Mouse (Mus musculus): ENCODE results near the gene Gm20388.
A peak's percentile ranks its signal among the peaks of the same experiment; 100 is the strongest.

Gm20388 gene

DNA sequence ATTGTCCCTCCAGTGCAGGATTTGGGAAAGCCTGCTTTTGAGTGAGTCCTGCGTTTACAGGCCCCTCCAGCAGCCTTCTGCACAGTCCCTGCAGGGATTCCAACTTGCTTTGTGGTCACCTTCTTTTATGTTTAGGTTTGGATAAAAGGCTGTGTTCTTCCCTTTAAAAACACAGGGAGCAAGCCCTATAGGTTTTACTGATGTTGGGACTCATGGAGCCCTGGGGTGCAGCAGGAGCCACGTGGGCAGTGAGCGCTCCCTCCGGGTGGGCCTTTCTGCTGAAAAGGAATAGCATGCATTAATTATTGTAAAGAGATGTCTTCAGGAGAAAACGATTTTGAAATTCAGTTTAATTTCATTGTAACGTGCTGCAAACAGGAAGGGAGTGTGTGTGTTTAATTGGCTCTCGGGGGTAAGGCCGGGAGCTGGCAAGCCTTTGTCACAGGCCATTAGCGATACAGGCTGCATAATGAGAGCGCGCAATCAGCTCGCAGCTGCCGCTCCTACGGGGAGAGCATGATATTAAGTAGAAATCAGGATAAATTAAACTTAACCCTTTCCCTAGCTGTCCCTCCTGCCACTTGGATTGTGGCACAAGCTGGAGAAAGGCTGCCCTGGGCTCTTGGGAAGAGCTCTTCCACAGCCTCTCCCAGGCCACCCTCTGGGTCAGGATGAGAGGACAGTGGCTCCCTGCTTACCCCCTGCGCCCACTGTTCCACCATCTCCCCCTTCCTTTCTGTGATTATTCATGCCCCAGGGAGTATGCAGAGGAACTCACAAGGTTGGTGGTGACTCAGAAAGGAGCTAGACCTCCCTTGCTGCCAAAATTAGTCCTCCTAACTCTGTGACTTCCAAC lies 2893.5 kb downstream of the Gm20388 start:
- no peak for DNase-seq (ENCODE audit: low spot score in 2 of 2)

DNA sequence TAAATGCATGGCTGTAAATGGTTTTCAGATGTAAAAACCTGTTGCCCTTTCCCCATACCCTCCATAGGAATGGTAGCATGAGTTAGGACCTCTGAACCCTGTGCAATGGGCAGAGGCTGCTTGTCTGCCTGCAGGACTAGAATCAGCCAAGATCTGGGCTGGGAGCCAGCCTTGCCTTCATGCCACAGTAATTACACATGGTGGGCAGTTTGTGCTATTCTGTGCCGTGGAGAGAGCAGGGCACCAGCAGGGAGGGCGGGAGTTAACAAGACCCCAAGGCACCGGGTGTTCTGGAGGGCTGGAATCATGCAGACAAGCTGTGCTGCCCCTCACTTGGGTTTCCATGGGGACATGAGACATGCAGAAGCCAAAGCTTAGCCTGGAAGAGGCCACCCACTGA lies 2894.7 kb downstream of the Gm20388 start:
- no peak for DNase-seq (ENCODE audit: low spot score in 2 of 2)

- DNase-seq (ENCODE audit: low spot score in 2 of 2), result no peak
Observed at GRCm38 (mm10) chr8:122806956-122807538, 2896.4 kb downstream of the Gm20388 start.

GRCm38 (mm10) chr8:122807907-122808306 lies 2897.3 kb downstream of the Gm20388 start:
- DNase-seq (ENCODE audit: low spot score in 2 of 2), result no peak

DNA sequence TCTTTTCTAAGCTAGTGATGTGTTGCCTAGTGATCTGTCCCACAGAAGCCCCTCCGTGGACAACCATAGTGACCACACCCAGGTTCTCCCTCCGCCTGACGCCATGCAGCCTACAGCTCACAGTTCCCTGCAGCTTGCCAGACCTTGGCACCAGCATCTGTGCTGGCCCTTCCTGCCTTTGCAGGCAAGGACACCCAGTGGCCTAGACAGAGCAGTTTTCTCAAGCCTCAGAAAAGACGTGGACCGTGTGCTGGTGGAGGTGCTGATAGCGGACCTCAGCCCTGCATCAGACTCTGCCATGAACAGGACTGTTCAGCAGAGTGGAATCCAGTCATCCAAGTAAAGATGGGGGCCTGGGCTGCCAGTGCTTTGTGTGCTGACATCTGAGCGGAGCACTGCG lies 2899.7 kb downstream of the Gm20388 start:
- no peak for DNase-seq (ENCODE audit: low spot score in 2 of 2)

DNA sequence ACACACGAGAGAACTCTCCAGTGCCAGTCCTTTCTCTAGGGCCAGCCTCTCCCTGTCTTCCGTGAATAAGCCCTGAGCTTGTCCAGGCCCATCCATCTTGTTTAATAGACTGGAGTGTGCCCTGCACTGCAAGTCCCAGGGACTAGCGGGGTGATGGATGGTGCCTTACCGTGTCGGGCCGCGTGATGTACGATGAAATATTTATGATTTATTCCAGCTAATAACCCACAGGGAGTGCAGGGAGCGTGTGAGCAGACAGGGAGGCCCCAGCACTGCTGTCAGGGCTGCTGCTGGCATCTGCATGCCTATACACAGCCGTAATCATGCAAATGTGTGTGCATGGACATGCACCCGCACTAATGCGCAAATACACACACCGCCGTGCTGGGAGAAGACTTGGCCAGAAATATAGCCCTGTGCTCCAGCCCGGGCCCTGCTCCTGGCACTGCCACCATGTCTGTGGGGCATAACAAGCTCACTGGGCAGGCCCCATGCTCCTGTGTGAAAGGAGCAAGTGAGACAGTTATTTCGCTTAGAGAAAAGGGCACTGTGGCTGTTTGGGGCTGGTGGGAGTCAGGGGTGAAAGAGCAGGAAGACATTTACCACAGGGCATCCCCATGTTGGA lies 2901.3 kb downstream of the Gm20388 start:
- no peak for DNase-seq (ENCODE audit: low spot score in 2 of 2)

DNA sequence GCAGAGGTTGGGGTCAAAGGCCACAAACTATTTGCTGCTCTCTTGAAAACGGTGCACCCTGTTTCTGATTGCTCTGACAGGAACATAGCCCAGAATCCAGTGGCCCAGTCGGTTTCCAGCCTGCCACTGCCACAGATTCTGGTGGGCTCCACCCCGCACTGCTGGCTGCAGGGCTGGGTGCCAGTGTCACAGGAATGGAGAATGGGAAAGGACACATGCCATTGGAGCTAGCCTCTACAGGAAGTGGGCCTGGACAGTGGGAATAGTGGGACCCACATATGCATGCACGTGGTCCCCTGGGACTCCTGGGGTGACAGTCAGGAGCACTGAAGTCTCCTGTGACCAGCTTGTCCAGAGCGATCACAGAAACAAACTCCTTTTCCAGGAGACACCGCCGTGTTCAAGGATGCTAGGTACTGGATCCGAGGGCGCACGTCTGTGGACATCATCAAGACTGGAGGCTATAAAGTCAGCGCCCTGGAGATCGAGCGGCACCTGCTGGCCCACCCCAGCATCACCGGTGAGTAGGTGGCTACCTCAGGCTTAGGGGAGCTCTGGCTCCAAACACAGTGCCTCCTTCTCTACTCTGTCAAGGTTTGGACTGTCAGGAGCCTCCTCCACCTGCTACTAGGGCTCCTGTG lies 2902.1 kb downstream of the Gm20388 start:
- no peak for DNase-seq (ENCODE audit: low spot score in 2 of 2)

GRCm38 (mm10) chr8:122814608-122815007 lies 2904.0 kb downstream of the Gm20388 start:
- DNase-seq (ENCODE audit: low spot score in 2 of 2), result no peak

GRCm38 (mm10) chr8:122816965-122817364 lies 2906.3 kb downstream of the Gm20388 start:
- no peak for DNase-seq (ENCODE audit: low spot score in 2 of 2)

DNA sequence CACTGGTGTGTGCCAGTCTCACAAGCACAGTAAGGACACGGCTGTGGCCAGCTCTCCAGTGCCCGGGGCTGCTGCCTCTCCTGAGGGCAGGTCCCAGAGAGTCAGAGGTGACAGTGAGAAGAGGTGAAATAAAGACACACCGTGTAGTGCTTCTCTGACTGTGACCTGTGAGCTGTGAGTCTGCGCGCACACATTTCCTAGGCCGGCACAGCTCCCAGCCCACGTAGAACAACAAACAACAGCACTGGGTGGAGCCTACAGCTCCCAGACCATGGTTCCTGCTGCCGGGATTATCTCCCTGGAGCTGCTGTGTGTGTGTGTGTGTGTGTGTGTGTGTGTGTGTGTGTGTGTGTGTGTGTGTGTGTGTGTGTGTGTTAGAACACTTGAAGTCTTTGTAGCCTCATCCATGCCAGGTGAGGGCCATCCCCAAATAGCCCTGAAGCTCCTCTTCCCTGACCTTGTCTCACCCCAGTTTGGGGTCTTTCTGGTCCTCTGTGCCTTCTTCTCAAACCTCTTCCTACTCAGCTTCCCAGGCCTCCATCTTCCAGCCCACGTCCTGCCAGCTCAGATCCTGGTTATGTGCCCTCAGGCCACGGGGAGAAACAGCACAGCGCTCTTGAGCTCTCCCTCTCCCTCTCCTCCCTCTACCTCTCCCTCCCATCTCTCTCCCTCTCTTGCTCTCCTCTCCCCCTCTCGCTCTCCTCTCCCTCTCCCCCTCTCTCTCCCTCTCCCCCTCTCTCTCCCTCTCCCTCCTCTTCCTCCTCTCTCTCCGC lies 2907.3 kb downstream of the Gm20388 start:
- DNase-seq (ENCODE audit: low spot score in 2 of 2), result no peak

- DNase-seq (ENCODE audit: low spot score in 2 of 2), result no peak
Observed at GRCm38 (mm10) chr8:122819776-122820175, 2909.1 kb downstream of the Gm20388 start.

- DNase-seq (ENCODE audit: low spot score in 2 of 2), result no peak
Observed at GRCm38 (mm10) chr8:122824571-122824970, 2913.9 kb downstream of the Gm20388 start.

- DNase-seq (ENCODE audit: low spot score in 2 of 2), result no peak
Observed at GRCm38 (mm10) chr8:122824986-122825385, 2914.3 kb downstream of the Gm20388 start.

- no peak for DNase-seq (ENCODE audit: low spot score in 2 of 2)
Observed at GRCm38 (mm10) chr8:122825408-122825807, 2914.8 kb downstream of the Gm20388 start.

DNA sequence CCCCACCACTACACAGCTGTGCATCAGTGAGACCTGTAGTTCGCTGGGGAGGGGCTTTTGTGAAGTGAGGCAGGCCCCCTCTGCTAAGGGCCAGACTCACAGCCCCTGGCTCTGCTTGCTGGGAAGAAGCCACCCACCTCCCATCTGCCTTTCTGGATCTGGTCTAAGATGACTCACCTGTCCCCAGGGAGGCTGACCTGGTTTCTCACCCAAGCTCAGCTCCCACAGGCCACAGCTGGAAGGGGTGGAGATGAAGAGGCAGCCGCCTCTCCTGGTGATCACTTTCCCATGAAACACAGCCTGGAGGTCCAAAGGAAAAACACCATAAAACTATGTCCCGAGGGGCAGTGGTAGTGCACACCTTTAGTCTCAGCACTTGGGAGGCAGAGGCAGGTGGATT lies 2918.8 kb downstream of the Gm20388 start:
- no peak for DNase-seq (ENCODE audit: low spot score in 2 of 2)

- DNase-seq (ENCODE audit: low spot score in 2 of 2), result peak; percentile 79 to 94
Observed at GRCm38 (mm10) chr8:122830349-122831061, 2919.9 kb downstream of the Gm20388 start.

- no peak for DNase-seq (ENCODE audit: low spot score in 2 of 2)
Observed at GRCm38 (mm10) chr8:122834416-122834815, 2923.8 kb downstream of the Gm20388 start.

DNA sequence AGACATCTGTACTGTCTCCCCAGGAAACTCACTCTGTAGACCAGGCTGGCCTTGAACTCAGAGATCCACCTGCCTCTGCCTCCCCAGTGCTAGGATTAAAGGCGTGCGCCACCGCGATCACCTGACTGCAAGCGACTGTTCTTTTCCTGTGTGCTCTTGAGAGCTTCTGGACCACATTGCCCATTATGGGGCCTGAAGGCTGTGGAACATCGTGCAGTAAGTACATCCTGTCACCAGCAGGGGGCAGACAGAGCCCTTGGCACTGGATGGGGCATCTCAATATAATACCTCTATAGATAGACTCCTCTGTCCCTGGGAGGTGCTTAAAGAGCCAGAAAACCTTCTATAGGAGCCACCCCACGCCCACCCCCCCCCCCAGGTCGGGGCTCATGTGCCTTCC lies 2924.3 kb downstream of the Gm20388 start:
- peak; percentile 39 to 68 for DNase-seq (ENCODE audit: low spot score in 2 of 2)

- DNase-seq (ENCODE audit: low spot score in 2 of 2), result no peak
Observed at GRCm38 (mm10) chr8:122836199-122836598, 2925.6 kb downstream of the Gm20388 start.

DNA sequence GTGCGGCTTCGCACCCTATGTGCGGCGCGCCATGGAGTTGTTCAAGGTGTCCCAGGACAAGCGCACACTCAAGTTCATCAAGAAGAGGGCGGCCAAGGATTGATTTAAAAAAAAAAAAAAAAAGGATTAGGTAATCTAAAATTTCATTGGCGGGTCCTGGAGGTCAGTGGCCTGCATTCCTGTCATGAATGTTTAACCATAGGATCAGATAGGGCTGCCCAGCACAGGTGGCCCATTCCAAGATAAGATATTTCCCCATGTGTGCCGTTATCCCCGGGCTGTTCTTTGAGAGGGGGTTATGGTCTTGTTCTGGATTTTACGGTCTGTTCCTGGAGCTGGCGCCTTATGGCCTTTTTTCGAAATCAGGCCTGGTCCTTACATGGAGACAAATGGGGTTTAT lies 2926.1 kb downstream of the Gm20388 start:
- no peak for DNase-seq (ENCODE audit: low spot score in 2 of 2)

DNA sequence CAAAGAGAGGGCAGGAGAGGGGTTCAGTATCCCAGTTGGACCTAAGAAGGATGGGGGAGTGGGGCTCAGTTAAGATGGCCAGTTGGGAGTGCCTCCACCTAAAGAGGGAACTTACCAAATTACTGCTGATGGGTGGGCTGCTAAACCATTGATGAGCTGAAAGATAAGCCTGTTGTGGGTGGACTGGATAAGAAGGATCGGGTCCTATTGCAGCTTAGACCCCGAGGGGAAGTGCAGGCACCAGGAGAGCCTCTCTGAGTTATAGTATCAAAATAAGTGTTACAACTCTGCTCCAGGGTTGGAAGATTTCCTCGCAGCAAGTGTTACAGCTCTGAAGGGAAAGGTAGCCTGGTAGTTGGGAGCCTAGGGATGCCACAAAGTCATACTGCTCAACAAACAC lies 2933.5 kb downstream of the Gm20388 start:
- DNase-seq (ENCODE audit: low spot score in 2 of 2), result no peak
